Mouse (Mus musculus) forebrain, postnatal 0 days (tissue): Measurements from ENCODE around the gene Ncbp1. TPM values are rescaled to one million over a fixed set of nuclear protein-coding genes. Genes with fewer than 3 reads are reported as not detected.
A peak's percentile ranks its signal among the peaks of the same experiment; 100 is the strongest.

Experiments used
- ATAC-seq: fragments of 200-750 bp; cut with Nextera tagmentation; 2 replicates; pipeline ENCODE4 v1.8.0; 2017; ENCODE audit warnings: mild to moderate bottlenecking, moderate library complexity
- DNase-seq: peaks from one replicate; pipeline ENCODE4 v3.0.0-alpha.2; 2015
- H3K27ac ChIP-seq: fragments of 300-500 bp; sonication (generic); 2 replicates; pipeline ENCODE4 v1.5.1; 2014; ENCODE audit warnings: low read depth, mild to moderate bottlenecking, antibody characterized with exemption, low read length, moderate library complexity, mixed read lengths
- H3K27me3 ChIP-seq: fragments of 300-500 bp; sonication (generic); 2 replicates; pipeline ENCODE4 v1.6.1; 2014; ENCODE audit warnings: mild to moderate bottlenecking, low read length, mixed read lengths; ENCODE audit not compliant: insufficient read depth
- H3K36me3 ChIP-seq: fragments of 300-500 bp; sonication (generic); 2 replicates; pipeline ENCODE4 v1.6.1; 2014; ENCODE audit warnings: mild to moderate bottlenecking, moderate library complexity; ENCODE audit not compliant: insufficient read depth
- H3K4me1 ChIP-seq: fragments of 300-500 bp; sonication (generic); 2 replicates; pipeline ENCODE4 v1.6.1; 2014; ENCODE audit warnings: antibody characterized with exemption; ENCODE audit not compliant: insufficient read depth
- H3K4me2 ChIP-seq: fragments of 300-500 bp; sonication (generic); 2 replicates; pipeline ENCODE4 v1.6.1; 2014; ENCODE audit warnings: low read depth, mild to moderate bottlenecking, moderate library complexity
- H3K4me3 ChIP-seq: fragments of 300-500 bp; sonication (generic); 2 replicates; pipeline ENCODE4 v1.5.1; 2014; ENCODE audit warnings: low read depth, low read length, mixed read lengths
- H3K9ac ChIP-seq: fragments of 300-500 bp; sonication (generic); 2 replicates; pipeline ENCODE4 v1.6.1; 2014; ENCODE audit warnings: mild to moderate bottlenecking
- H3K9me3 ChIP-seq: fragments of 300-500 bp; sonication (generic); 2 replicates; pipeline ENCODE4 v1.6.1; 2016; ENCODE audit warnings: low read length
- CTCF ChIP-seq: sonication (generic); IDR thresholded peaks from 2 replicates; pipeline ENCODE4 v1.5.1; 2016; ENCODE audit warnings: antibody characterized with exemption, control low read depth, low read depth
- WGBS: fragments of 180-500 bp; shearing (Covaris S2); extraction: QIAGEN DNeasy Blood & Tissue Kit; methylation state at CpG from one replicate; pipeline ENCODE4 v1.1.7; 2014; 5-methylcytosine and 5-hydroxymethylcytosine counted together
- polyA plus RNA-seq: library from polyadenylated mRNA; unstranded; fragments of >200 nt; fragmentation: Nextera tagmentation; extraction: Ambion mirVana; gene quantifications from 2 replicates; pipeline ENCODE4 v1.2.1, GENCODE M21; 2015
- total RNA-seq: library from RNA; depleted of rRNA; stranded (reverse); fragments of >200 nt; gene quantifications from 2 replicates; pipeline ENCODE4 v1.2.3, GENCODE M21; 2014

Ncbp1 gene
- total and polyA plus RNA-seq, 2 experiments from 2014 or later, result 56.1 to 58.9 TPM

GRCm38 (mm10) chr4:46115308-46115707 is 23.1 kb upstream of the Ncbp1 start:
- no peak overlapping the region for H3K4me2 ChIP-seq
- H3K9me3 ChIP-seq, result no peaks in the 10 kb centered on the region
- no peak overlapping the region for H3K4me3 ChIP-seq
- no peak overlapping the region for H3K27ac ChIP-seq
- H3K9ac ChIP-seq, result no peak overlapping the region
- ATAC-seq (no peak), DNase-seq (no peak)
- TF ChIP-seq CTCF, result peak; percentile 7; the same call in 1 of the 2 replicates
- 89% methylated on average over 1 of the region's 1 CpGs for WGBS
- peaks cover 57% of the 10 kb centered on the region for H3K36me3 ChIP-seq
- H3K4me1 ChIP-seq, result no peaks in the 10 kb centered on the region
- H3K27me3 ChIP-seq, result no peaks in the 10 kb centered on the region

DNA sequence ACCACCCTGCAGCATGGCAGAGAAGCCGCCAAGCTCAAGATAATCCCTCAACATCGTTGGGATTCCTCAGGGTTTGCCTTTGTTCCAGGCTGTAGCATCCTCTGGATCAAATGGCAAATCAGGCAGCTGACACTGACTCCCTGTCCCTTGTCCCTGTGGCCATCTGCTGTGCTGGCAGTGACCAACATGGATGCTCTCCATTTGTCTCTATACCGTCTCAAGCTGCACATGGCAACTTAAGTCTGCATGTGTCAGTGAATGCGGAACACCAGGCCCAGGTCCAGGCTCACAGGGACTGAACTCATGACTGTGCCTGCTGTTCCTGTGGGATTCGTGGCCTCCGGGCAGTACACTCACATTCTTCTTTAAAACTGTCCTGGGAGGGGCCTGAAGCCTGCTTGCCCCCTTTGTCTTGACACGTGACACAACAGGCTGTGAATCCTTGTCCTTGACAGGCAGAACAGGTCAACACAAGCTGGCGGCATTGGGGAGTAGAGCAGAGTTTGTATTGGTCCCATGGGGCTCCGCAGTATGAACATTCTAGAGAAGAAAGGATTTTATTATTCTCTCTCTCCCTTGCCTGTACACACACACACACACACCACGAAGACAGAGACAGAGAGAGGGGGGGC is 21.8 kb upstream of the Ncbp1 start:
- no peak overlapping the region for H3K27ac ChIP-seq
- no peaks in the 10 kb centered on the region for H3K4me1 ChIP-seq
- H3K4me2 ChIP-seq, result no peak overlapping the region
- WGBS, result 83% methylated on average over 10 of the region's 10 CpGs
- H3K36me3 ChIP-seq, result peaks cover 69% of the 10 kb centered on the region
- TF ChIP-seq CTCF, result no peak
- DNase-seq (no peak), ATAC-seq (peak; percentile 34; the same call in 1 of the 2 replicates)
- H3K9ac ChIP-seq, result no peak overlapping the region
- H3K4me3 ChIP-seq, result no peak overlapping the region
- no peaks in the 10 kb centered on the region for H3K27me3 ChIP-seq
- no peaks in the 10 kb centered on the region for H3K9me3 ChIP-seq

GRCm38 (mm10) chr4:46117536-46117935 is 20.9 kb upstream of the Ncbp1 start:
- no peak for TF ChIP-seq CTCF
- H3K27ac ChIP-seq, result no peak overlapping the region
- no peak overlapping the region for H3K9ac ChIP-seq
- H3K27me3 ChIP-seq, result no peaks in the 10 kb centered on the region
- ATAC-seq (no peak), DNase-seq (no peak)
- no peaks in the 10 kb centered on the region for H3K4me1 ChIP-seq
- H3K9me3 ChIP-seq, result no peaks in the 10 kb centered on the region
- WGBS, result 98% methylated on average over 4 of the region's 4 CpGs
- peaks cover 76% of the 10 kb centered on the region for H3K36me3 ChIP-seq
- H3K4me2 ChIP-seq, result no peak overlapping the region
- H3K4me3 ChIP-seq, result no peak overlapping the region

DNA sequence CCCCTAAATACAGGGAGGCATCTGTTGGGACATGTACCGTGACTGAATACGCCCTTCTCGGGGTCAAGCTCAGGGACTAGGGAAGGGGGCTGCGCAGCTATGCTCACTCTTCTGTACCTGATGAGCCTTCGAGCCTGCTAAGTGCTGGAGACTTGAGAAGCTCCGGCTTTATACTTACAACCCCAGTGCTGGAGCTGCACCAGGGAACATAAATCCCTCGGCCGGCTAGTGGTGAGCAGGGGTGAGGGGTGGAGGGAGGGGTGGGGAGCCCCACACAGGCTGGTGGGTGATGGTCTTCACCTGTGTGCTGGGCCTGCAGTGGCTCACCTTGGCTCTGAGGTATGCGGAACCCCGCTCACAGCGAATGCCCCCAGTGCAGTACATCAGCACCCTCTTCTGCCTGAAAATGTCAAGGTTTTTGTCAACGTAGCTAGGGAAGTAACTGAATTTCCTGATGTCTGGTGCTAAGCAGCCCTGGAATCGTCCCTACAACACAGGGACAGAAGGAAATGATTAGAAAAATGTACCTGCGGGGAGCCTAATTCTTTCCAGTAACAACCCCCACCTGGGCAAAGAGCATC is 18.8 kb upstream of the Ncbp1 start:
- no peaks in the 10 kb centered on the region for H3K27me3 ChIP-seq
- no peak overlapping the region for H3K4me2 ChIP-seq
- no peaks in the 10 kb centered on the region for H3K4me1 ChIP-seq
- 0 out of 2 replicates have a peak, but pooled peaks have one; percentile 18 for TF ChIP-seq CTCF
- H3K9me3 ChIP-seq, result no peaks in the 10 kb centered on the region
- DNase-seq, result no peak
- peaks cover 82% of the 10 kb centered on the region for H3K36me3 ChIP-seq
- WGBS, result 98% methylated on average over 14 of the region's 14 CpGs
- no peak for ATAC-seq
- no peak overlapping the region for H3K27ac ChIP-seq
- no peak overlapping the region for H3K4me3 ChIP-seq
- no peak overlapping the region for H3K9ac ChIP-seq

- Histone ChIP-seq H3K4me3 (no peak overlapping the region), H3K9ac (no peak overlapping the region), H3K36me3 (peaks cover 90% of the 10 kb centered on the region), H3K4me2 (no peak overlapping the region), H3K27ac (no peak overlapping the region), H3K27me3 (no peaks in the 10 kb centered on the region), H3K4me1 (no peaks in the 10 kb centered on the region), H3K9me3 (no peaks in the 10 kb centered on the region)
- DNase-seq (no peak), ATAC-seq (no peak)
- TF ChIP-seq CTCF, result no peak
- 84% methylated on average over 3 of the region's 3 CpGs for WGBS
Observed at GRCm38 (mm10) chr4:46120767-46121166, 17.6 kb upstream of the Ncbp1 start.

DNA sequence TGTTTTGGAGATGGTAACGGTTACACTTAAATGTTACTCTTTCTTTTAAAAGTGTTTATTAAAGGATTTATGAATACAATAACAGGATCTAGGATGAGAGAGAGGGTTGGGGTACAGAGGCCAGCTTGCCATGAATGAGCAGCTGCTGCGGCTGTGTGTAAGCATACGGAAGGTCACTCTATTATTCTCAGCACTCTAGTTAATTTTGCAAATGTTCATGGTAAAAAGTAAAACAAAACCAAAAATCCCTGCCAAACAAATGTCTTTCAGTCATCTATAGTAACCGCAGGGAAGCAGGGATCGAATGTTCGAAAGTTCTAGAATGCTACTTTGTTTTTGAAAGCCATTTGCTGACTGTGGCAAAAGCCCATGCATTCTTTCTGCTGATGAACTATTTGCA is 15.1 kb upstream of the Ncbp1 start:
- Histone ChIP-seq H3K4me1 (no peaks in the 10 kb centered on the region), H3K4me3 (no peak overlapping the region), H3K9ac (no peak overlapping the region), H3K9me3 (no peaks in the 10 kb centered on the region), H3K36me3 (peaks cover 69% of the 10 kb centered on the region), H3K27ac (no peak overlapping the region), H3K4me2 (no peak overlapping the region), H3K27me3 (no peaks in the 10 kb centered on the region)
- no peak for TF ChIP-seq CTCF
- WGBS, result 88% methylated on average over 6 of the region's 6 CpGs
- ATAC-seq (no peak), DNase-seq (no peak)

DNA sequence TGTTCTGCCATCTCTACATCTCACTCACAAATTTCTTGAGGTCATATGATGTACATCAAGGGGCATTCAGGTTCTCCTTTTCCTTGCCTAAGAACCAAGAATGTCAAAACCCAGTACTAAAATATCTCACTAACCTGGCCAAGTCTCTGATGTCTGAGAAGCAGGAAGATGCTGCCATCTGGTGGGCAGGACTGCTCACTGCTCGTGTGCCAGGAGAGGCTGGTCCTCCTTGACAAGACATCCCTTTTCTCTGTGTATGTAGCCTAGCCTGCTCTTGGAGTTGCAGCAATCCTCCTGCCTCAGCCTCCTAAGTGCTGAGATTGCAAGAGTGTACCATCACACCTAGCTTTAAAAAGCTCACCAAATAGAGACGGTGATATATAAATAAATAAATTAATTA is 11.9 kb upstream of the Ncbp1 start:
- peaks cover 64% of the 10 kb centered on the region for H3K36me3 ChIP-seq
- H3K27ac ChIP-seq, result no peak overlapping the region
- H3K4me1 ChIP-seq, result no peaks in the 10 kb centered on the region
- ATAC-seq, result peak; percentile 83
- 44% methylated on average over 2 of the region's 2 CpGs for WGBS
- H3K4me3 ChIP-seq, result no peak overlapping the region
- no peaks in the 10 kb centered on the region for H3K9me3 ChIP-seq
- no peak overlapping the region for H3K4me2 ChIP-seq
- H3K27me3 ChIP-seq, result no peaks in the 10 kb centered on the region
- no peak overlapping the region for H3K9ac ChIP-seq
- TF ChIP-seq CTCF, result peak; percentile 95
- DNase-seq, result peak; percentile 89
